19 mouse cellular contexts compared by ENCODE assay signal in the genomic region with DNA sequence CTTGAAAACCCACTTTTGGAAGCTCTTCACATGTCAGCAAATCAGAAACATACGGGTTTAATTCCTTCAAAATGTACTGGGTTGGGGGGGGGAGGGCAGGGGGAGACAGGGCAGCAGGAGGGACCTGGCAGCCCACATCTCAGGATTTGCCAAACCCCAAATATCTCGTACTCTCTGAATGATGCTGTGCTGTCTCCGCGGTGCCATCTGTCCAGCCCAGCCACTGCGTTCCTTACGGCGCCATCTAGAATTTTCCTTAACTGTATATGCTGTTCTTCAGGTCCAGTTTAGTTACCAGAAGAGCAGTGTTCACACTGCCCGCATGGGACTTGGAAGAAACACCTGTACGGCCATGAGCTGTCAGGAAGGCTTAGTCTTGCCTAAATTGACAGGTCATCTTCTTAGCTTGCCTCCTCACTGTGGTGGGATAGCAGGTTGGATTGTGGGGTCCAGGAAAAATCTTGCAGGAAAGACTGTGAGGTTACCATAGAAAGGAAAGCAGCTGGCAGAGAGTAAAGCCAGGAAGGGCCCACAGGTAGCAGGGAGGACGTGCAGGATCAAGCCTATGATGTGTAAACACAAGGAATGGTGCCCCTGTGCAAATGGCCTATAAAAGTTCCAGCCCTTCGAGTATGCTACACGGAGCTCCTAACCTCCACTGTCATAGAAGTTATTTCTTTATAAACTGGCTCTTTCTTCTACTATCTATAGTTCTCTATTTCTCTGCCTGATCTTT.
A peak's percentile ranks its signal among the peaks of the same experiment; 100 is the strongest.
DNase-seq lines count a peak whose midpoint lies in the region; ATAC-seq and TF ChIP-seq lines count a peak whose summit lies in the region.
"Had no signal": no experiment of that assay in that cellular context is flagged by ENCODE, and none has a peak within 500 bp of the region (broad histone marks: within the 10 kb centered on the region; RNA-seq: fewer than 3 reads in every experiment).

No protein-coding gene starts in this region.

- WGBS in embryonic facial prominence, embryonic 15.5 days, result 65% methylated on average over 12 of the region's 12 CpGs
- WGBS in kidney, adult 2 months, result 92% methylated on average over 12 of the region's 12 CpGs

- peaks cover 4% of the 10 kb centered on the region for H3K4me1 ChIP-seq in embryonic facial prominence, embryonic 15.5 days
- no peaks in the 10 kb centered on the region for H3K4me1 ChIP-seq in kidney, adult 2 months (ENCODE audit: control insufficient read depth, insufficient read depth, low read length)
- H3K4me1 ChIP-seq: liver, embryonic 12.5 days had no signal

- no peak for DNase-seq in frontal cortex, postnatal 14 days (ENCODE audit: low spot score in 2 of 2)
- peak; percentile 36 for DNase-seq in NIH3T3 (ENCODE audit: low read depth)
- peak; percentile 16 for DNase-seq in cerebellum, adult 8-10 months
- DNase-seq in embryo, embryonic 11 days, result no peak
- DNase-seq in kidney, adult 2 months, result no peak
- DNase-seq: adrenal gland, adult 2 months; heart, postnatal 10 days; kidney, adult 11 months; kidney, postnatal 10 days; lung, adult 2 months; right cerebral cortex, postnatal 25 days; thymus, adult 2 months had no signal

- H3K4me2 ChIP-seq in embryonic facial prominence, embryonic 15.5 days (replicated peaks), result no peak overlapping the region
- H3K4me2 ChIP-seq: forebrain, embryonic 15.5 days; heart, embryonic 11.5 days; hindbrain, embryonic 13.5 days; liver, embryonic 12.5 days had no signal

- no peak for TF ChIP-seq CTCF in kidney, adult 2 months (conservative IDR thresholded peaks at IDR 0.05; ENCODE audit: insufficient read depth, insufficient read length, low read depth, low read length)

- no peak overlapping the region for H3K4me3 ChIP-seq in embryonic facial prominence, embryonic 15.5 days (replicated peaks)
- no peak overlapping the region for H3K4me3 ChIP-seq in kidney, adult 2 months (ENCODE audit: insufficient read depth, low read depth, low read length)
- H3K4me3 ChIP-seq: forebrain, embryonic 15.5 days; hindbrain, embryonic 13.5 days; layer of hippocampus, adult 2 months; liver, embryonic 12.5 days had no signal

- H3K9me3 ChIP-seq in embryonic facial prominence, embryonic 15.5 days (replicated peaks), result no peaks in the 10 kb centered on the region
- H3K9me3 ChIP-seq: forebrain, embryonic 15.5 days; hindbrain, embryonic 13.5 days; liver, embryonic 12.5 days had no signal

- TF ChIP-seq POLR2A in kidney, adult 2 months (IDR thresholded peaks at IDR 0.05; ENCODE audit: low read depth, low read length), result no peak

- ATAC-seq in frontal cortex, adult (ENCODE audit: low TSS enrichment), result 0 out of 2 replicates have a peak, but pooled peaks have one; percentile 44
- peak; percentile 29; the same call in 1 of the 2 replicates for ATAC-seq in embryonic facial prominence, embryonic 15.5 days (ENCODE audit: insufficient number of reproducible peaks, low FRiP score, low TSS enrichment, low read depth)
- ATAC-seq: forebrain, embryonic 15.5 days; liver, embryonic 12.5 days had no signal

- H3K27ac ChIP-seq in embryonic facial prominence, embryonic 15.5 days (replicated peaks), result no peak overlapping the region
- no peak overlapping the region for H3K27ac ChIP-seq in kidney, adult 2 months (ENCODE audit: insufficient read depth, low read depth, low read length)
- H3K27ac ChIP-seq: forebrain, embryonic 15.5 days; hindbrain, embryonic 13.5 days; layer of hippocampus, adult 2 months; liver, embryonic 12.5 days had no signal

- H3K27me3 ChIP-seq in embryonic facial prominence, embryonic 15.5 days, result no peaks in the 10 kb centered on the region
- no peaks in the 10 kb centered on the region for H3K27me3 ChIP-seq in kidney, adult 2 months (replicated peaks; ENCODE audit: control insufficient read depth, insufficient read depth, low read length)
- H3K27me3 ChIP-seq: forebrain, embryonic 15.5 days; hindbrain, embryonic 13.5 days had no signal

- H3K36me3 ChIP-seq in embryonic facial prominence, embryonic 15.5 days, result no peaks in the 10 kb centered on the region
- no peaks in the 10 kb centered on the region for H3K36me3 ChIP-seq in kidney, adult 2 months (ENCODE audit: control insufficient read depth, insufficient read depth, low read length)
- H3K36me3 ChIP-seq: forebrain, embryonic 15.5 days; hindbrain, embryonic 13.5 days; liver, embryonic 12.5 days had no signal

- no peak overlapping the region for H3K9ac ChIP-seq in embryonic facial prominence, embryonic 15.5 days
- H3K9ac ChIP-seq: forebrain, embryonic 15.5 days; hindbrain, embryonic 13.5 days; liver, embryonic 12.5 days had no signal

Comparison
In these comparisons a context has a peak if more than half of its experiments do, and no peak if none do; other contexts are left out.
1. DNase-seq: peak in NIH3T3 (single experiment) and cerebellum, adult 8-10 months (single experiment); none in frontal cortex, postnatal 14 days (0 of 2), embryo, embryonic 11 days (single experiment) and kidney, adult 2 months (single experiment).